ENCODE assay signal across 10 mouse cellular contexts in genomic region chr17:84480464-84481355, GRCm38 (mm10). TPM values are rescaled to one million over a fixed set of nuclear protein-coding genes. Genes with fewer than 3 reads are reported as not detected.
DNase-seq lines count a peak whose midpoint lies in the region; ATAC-seq and TF ChIP-seq lines count a peak whose summit lies in the region.
"Had no signal": no experiment of that assay in that cellular context is flagged by ENCODE, and none has a peak within 500 bp of the region (broad histone marks: within the 10 kb centered on the region; RNA-seq: fewer than 3 reads in every experiment).

No protein-coding gene starts in this region.

- no peaks in the 10 kb centered on the region for H3K4me1 ChIP-seq in forebrain, embryonic 14.5 days (ENCODE audit: control insufficient read depth, insufficient read depth, low read length)
- H3K4me1 ChIP-seq: embryonic facial prominence, embryonic 12.5 days; lung, embryonic 15.5 days had no signal

- DNase-seq in left cerebral cortex, adult 2 months (ENCODE audit: extremely low spot score in 1 of 2, low spot score in 2 of 2), result no peak
- DNase-seq in left cerebral cortex, postnatal 14 days (ENCODE audit: low spot score in 2 of 2), result no peak
- peak; percentile 43 for DNase-seq in ZHBTc4 (ENCODE audit: low read depth, low spot score)
- DNase-seq in forebrain, embryonic 14.5 days (ENCODE audit: low spot score), result peak; percentile 59
- DNase-seq in lung, postnatal 14 days, result peak; percentile 53
- no peak for DNase-seq in urinary bladder, adult 18-20 months (ENCODE audit: low spot score in 2 of 2)
- DNase-seq in layer of hippocampus, postnatal 25 days (ENCODE audit: extremely low spot score in 1 of 2, low spot score in 1 of 2), result no peak
- DNase-seq in urinary bladder, adult 2 months (ENCODE audit: low spot score), result no peak

- no peak overlapping the region for H3K4me3 ChIP-seq in left cerebral cortex, adult 2 months
- H3K4me3 ChIP-seq in forebrain, embryonic 14.5 days (ENCODE audit: low read depth, low read length), result no peak overlapping the region
- H3K4me3 ChIP-seq: embryonic facial prominence, embryonic 12.5 days; lung, embryonic 15.5 days had no signal

- TF ChIP-seq CTCF in left cerebral cortex, adult 2 months (IDR thresholded peaks at IDR 0.05), result peak; percentile 56

- WGBS in forebrain, embryonic 14.5 days, result 47% methylated on average over 15 of the region's 15 CpGs

- 0 out of 2 replicates have a peak, but pooled peaks have one; percentile 20 for ATAC-seq in forebrain, embryonic 14.5 days

- no peak overlapping the region for H3K9ac ChIP-seq in forebrain, embryonic 14.5 days (ENCODE audit: low read length)
- H3K9ac ChIP-seq: embryonic facial prominence, embryonic 12.5 days; lung, embryonic 15.5 days had no signal

- no peak overlapping the region for H3K27ac ChIP-seq in left cerebral cortex, adult 2 months
- no peak overlapping the region for H3K27ac ChIP-seq in forebrain, embryonic 14.5 days (ENCODE audit: low read depth, low read length)
- H3K27ac ChIP-seq: embryonic facial prominence, embryonic 12.5 days; lung, embryonic 15.5 days had no signal

- H3K9me3 ChIP-seq in forebrain, embryonic 14.5 days (replicated peaks; ENCODE audit: control insufficient read depth, low read length), result no peaks in the 10 kb centered on the region
- H3K9me3 ChIP-seq: embryonic facial prominence, embryonic 12.5 days; lung, embryonic 15.5 days had no signal

- intact Hi-C loops in left cerebral cortex, adult 2 months (cut with DNase I), result no loop called here
- intact Hi-C loops in left cerebral cortex, postnatal 14 days (cut with DNase I), result no loop called here

- H3K4me2 ChIP-seq in forebrain, embryonic 14.5 days (ENCODE audit: low read length), result no peak overlapping the region
- H3K4me2 ChIP-seq: embryonic facial prominence, embryonic 12.5 days; lung, embryonic 15.5 days had no signal

- no peaks in the 10 kb centered on the region for H3K36me3 ChIP-seq in forebrain, embryonic 14.5 days (ENCODE audit: control insufficient read depth, insufficient read depth, low read length)
- H3K36me3 ChIP-seq: embryonic facial prominence, embryonic 12.5 days; lung, embryonic 15.5 days had no signal

- no peaks in the 10 kb centered on the region for H3K27me3 ChIP-seq in forebrain, embryonic 14.5 days (replicated peaks; ENCODE audit: control insufficient read depth, insufficient read depth, low read length)
- H3K27me3 ChIP-seq: embryonic facial prominence, embryonic 12.5 days; lung, embryonic 15.5 days had no signal

RNA-seq across cellular contexts. Expression of gene Thada, which starts 14.7 kb away (rescaled TPM):
- 10 to 100 TPM; 13.8 to 15.9 TPM for total RNA-seq in left cerebral cortex, adult 2 months (2021)
- 10 to 100 TPM; 11.4 to 14.1 TPM for total RNA-seq in left cerebral cortex, postnatal 14 days (2021)
- 4.0 and 7.0 TPM in 2 replicates for polyA plus RNA-seq in forebrain, embryonic 14.5 days (2014; fragmentation: Nextera tagmentation; extraction: Ambion mirVana)
- total RNA-seq in layer of hippocampus, postnatal 25 days (2021), result 10 to 100 TPM; 12.2 to 15.7 TPM
- 6.0 and 7.9 TPM in 2 replicates for polyA plus RNA-seq in urinary bladder, adult 2 months (2012; rRNA removed)

RNA-seq across cellular contexts. Expression of gene Plekhh2, which starts 31.0 kb away (rescaled TPM):
- total RNA-seq in left cerebral cortex, adult 2 months (2021), result 1 to 10 TPM; 7.3 to 7.9 TPM
- 1 to 10 TPM; 4.6 to 5.1 TPM for total RNA-seq in left cerebral cortex, postnatal 14 days (2021)
- 0.88 and 1.3 TPM in 2 replicates for polyA plus RNA-seq in forebrain, embryonic 14.5 days (2014; fragmentation: Nextera tagmentation; extraction: Ambion mirVana)
- 1 to 10 TPM; 3.7 to 5.9 TPM for total RNA-seq in layer of hippocampus, postnatal 25 days (2021)
- polyA plus RNA-seq in urinary bladder, adult 2 months (2012; rRNA removed), result 8.7 and 9.7 TPM in 2 replicates

Comparison
In these comparisons a context has a peak if more than half of its experiments do, and no peak if none do; other contexts are left out.
1. DNase-seq: peak in ZHBTc4 (single experiment), forebrain, embryonic 14.5 days (single experiment) and lung, postnatal 14 days (single experiment); none in left cerebral cortex, adult 2 months (0 of 2), left cerebral cortex, postnatal 14 days (0 of 2), urinary bladder, adult 18-20 months (0 of 2), layer of hippocampus, postnatal 25 days (0 of 2) and urinary bladder, adult 2 months (single experiment).